Mouse (Mus musculus) hindlimb bud, embryonic 11.5 days (tissue): ENCODE data around the gene Slc2a5.

Experiments used
- DNase-seq: peaks from one replicate; pipeline ENCODE4 v3.0.0-alpha.2; 2012; ENCODE audit warnings: low read depth, low spot score; ENCODE audit errors: extremely low spot score

The Slc2a5 gene

DNA sequence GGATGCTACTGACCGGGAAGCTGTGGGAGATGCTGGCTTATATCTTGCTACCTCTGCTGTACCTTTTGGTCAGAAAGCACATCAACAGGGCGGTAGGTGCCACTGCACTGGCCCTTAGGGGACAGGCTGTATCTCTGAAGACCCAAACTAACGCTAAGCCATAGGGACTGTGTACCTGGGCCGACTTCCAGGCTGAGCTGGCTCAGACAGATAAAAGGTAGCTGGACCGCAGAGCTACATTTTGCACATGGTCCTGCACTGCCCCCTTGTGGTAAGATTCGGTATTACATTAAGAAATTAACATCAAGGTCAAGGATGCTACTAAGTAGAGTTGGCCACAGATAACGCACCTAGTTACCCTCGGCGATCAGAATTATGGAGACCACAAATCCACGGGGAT lies 20.2 kb upstream of the Slc2a5 start:
- DNase-seq = peak; percentile 67

DNA sequence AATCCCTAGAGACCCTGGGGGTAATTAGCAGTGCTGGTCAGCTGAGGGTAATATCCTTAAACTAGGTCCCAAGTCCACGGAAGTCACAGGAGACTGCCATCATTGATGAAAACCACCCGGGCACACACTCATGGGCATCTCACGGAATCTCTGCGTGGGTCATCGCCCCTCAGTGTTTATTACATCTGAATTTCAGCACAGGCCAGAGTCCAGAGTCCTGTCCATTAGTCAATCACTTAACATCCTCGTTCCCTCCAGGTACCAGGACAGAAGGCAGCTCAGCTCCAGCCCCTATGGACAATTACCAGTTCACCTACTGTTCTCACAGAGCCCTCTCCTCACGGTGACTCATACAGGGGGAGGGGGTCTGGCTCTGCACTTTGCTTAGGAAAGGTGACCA lies 16.3 kb upstream of the Slc2a5 start:
- no peak for DNase-seq

DNA sequence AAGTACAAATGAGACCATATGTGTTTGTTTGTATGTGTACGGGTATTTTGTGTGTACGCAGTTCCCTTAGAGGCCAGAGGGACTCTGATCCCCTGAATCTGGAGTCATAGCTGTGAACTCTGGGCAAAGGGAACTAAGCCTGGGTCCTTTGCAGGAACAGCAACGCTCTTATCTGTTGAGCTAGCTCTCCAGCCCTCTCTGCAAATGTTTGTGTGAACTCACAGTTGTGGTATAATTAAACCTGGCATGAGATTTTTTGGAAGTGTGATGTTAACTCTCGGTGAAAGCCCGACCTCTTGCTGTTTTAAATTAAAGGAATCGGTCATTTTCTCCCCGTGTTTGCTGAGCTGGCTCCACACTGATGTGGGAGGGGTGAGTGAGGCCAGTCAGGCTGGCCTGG lies 13.4 kb upstream of the Slc2a5 start:
- no peak for DNase-seq

DNA sequence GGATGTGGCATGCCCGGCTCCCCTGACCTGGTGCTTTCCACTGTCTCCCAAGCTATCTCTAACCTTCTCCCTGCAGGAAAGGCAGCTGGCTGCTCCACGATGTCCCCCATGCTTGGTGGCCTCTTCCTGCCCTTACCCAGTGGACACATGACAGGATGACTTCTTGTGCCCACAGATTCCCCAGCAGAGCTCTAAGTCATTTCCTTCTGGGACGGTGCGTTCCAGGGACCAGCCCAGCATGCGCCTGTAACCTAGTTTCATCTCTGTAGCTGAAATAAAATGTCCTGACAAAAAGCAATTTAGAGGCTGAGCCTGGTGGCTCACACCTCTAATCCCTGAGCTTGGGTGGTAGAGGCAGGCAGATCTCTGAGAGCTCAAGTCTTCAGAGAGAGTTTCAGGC lies 12.4 kb upstream of the Slc2a5 start:
- DNase-seq = no peak

DNA sequence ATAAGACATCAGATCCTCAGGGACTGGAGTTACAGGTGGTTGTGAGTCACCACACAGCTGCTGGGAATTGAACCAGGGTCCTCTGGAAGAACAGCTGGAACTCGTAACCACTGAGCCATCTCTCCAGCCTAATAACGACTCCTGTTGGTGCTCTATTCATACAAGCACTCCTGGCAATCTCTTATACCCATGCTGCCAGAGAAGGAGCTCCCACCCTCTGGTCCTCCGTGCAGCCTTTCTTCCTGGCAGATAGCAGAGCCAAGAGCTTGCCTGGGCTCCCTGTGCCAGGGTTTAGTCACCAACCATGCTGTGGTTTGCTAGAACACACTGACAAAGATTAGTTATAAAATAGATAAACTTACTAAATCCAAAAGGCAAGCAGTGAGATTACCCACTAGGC lies 9.4 kb upstream of the Slc2a5 start:
- DNase-seq = no peak

DNA sequence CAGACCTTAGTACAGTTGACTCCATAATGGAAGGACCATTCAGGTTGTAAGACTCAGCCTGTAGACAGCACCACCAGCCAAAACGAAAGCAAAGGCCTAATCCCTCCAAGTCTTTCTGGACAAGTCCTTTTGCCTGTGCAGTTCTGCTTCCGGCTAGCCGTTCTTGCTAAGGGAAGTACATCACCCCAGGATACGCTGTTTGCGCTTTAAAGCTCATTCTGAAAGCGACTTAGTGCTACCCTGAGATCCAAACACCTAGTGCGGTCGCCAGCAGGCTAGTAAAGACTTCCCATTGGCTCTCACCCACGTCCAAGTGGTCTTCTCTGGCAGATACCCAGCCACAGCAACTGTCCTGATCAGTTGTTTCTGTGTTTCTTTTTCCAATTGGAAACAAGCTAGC lies 8.7 kb upstream of the Slc2a5 start:
- no peak for DNase-seq

DNA sequence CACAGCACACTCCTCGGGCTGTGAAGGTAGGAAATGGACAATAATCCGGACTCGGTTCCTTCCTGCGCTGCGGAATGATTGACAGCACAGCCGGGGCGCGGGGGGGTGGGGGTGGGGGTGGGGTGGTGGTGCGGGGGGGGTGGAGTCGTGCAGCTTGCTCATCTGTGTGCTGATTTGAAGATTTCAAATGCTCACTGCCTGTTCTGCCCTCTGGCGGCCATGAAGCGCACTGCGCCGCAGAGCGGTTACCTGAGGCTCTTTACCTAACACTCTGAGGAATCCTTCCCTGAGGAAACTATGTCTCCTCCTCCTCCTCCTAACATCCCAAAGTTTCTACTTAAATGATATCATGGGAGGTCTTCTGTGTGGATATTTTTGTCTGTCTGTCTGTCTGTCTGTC lies 6.2 kb upstream of the Slc2a5 start:
- no peak for DNase-seq

DNA sequence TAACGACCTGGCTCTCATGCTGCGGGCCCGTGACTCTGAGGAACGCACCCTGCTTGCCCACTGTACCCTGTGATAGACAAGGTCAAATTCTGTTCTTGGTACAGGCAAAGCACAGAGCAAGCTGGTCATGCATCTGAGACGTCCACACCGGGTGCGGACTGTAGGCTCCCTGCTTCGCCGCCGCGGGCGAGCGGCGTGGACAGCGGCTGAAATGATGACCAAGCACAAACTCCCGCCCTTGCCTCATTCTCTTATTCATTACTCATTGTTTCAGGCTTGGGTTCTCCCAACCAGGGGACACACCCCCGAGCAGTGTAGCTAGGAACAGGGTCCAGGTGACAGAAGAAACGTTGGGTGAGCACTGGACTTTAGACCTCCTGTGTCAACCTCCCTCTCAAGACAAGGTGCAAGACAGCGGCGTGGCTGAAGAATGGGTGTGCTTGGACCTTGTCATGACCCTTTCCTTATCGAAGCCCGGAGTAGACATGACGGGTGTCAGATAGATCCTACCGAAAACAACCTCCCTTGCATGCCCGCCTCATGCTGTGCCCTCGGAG lies 4.5 kb upstream of the Slc2a5 start:
- DNase-seq = no peak

DNA sequence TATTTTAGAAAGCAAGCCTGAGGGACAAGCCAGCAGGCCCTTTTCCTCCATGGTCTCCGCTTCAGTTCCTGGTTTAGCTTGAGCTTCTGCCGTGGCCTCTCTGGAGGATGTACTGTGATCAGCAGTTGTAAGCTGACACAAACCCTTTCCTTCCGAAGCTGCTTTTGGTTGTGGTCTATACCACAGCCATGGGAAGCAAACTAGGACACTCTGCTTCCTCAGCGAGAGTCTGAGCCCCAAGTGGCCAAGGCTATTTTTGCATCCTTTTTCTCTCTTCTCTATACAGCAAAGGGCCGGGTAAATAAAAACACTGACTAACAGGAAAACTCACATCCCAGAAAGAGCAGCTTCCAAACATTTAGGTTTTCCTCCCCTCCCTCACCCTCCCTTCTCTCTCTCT lies 1.8 kb upstream of the Slc2a5 start:
- no peak for DNase-seq

DNA sequence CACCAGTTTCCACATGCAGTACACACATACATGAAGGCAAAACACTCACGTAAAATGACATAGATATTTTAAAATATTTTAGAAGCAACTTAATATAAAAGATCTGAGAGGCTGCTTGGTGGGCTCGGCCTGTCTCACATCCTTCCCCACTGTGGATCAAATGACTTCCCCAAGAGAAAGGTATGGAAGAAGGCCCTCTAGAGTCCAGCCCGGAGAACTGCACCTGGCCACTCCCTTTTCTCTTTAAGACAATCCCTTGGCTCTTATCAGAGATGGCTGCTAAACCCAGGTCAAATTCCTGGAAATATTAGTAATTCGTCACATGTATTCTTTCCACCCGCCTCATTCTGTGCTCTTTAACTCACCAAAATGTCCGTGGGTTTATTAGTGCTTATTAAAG lies 920 bp upstream of the Slc2a5 start:
- no peak for DNase-seq

DNA sequence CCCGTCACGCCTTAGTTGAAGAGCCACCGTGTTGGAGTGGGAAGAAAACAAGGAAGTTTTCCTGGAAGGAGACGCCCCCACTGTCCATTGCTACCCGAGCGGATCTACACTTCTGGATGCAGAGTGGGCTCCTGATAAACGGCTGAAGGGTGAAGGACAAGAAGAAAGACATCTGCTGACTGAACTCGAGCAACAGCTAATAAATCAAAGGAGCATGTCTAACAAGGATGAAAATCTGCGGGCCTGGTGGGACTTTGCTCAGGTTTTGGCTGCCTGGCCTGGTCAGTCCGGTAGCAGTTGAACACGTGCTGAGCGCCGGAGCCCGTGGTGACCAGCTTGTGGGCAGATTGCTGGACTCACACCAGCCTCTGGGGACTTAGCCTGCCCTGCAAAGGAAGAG lies 557 bp downstream of the Slc2a5 start:
- no peak for DNase-seq

DNA sequence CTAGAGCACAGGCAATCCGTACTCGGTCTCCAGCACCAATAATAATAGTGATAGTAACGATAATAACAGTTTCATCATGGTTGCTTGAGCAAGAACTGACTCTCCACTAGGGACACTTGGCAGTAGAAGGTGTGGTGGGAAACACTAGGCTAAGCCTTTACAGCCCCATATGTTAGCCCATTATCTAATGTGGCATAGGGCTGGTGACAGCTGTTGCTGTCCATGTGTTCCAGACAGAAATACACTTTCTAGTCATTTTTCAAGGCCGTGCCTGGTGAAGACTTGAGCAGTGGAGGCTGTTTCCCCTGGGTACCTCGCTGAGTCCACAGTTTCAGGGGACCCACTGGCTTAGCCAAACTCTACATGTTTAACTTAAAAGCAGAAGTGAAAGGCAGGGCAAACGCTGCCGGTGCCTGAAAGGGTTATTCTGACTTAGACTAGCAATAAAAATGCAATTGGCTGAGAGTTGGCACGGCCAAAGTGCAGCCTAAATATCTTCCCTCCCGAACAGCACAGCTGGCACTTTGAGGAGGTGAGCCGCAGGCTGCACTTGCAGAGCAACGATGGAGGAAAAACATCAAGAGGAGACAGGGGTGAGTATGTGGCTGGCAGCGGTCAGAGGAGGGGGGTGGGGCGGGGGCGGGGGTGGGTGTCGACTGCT lies 1.2 kb downstream of the Slc2a5 start:
- no peak for DNase-seq

DNA sequence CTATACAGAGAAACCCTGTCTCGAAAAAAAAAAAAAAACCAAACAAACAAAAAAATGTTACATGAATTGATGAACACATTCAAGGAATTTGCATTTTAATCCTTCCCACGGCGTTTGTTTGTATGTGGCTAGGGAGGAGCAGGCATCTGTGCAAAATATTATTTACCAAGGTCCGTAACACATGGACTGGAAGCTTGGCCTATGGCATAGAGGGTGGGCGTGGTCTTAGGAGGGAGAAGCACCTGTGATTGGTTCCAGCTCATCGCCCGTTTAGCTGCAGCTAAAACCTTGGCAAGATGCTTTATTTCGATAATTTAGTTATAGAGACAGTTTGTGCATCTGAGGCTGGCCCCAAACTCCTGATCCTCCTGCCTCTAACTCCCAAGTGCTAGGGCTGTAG lies 2.3 kb downstream of the Slc2a5 start:
- DNase-seq = no peak

DNA sequence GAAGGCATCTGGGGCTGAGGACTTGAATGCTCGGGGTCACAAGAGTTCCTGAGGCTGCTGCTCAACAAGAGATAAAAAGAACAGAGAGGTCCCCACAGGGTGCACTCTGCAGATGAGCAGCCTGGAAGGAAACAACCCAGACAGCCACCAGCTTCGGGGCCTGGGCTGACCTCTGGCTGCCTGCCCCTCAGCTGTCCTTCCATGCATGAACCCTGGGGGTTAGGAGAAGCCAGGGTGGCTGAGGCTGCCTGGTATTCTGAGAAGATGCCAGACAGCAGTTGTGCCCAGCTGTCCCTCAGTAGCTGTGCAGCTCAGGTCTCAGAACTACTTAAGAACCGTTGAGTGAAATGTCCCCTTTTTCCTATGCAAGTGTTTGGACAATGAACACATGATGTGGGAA lies 3.4 kb downstream of the Slc2a5 start:
- DNase-seq = no peak

DNA sequence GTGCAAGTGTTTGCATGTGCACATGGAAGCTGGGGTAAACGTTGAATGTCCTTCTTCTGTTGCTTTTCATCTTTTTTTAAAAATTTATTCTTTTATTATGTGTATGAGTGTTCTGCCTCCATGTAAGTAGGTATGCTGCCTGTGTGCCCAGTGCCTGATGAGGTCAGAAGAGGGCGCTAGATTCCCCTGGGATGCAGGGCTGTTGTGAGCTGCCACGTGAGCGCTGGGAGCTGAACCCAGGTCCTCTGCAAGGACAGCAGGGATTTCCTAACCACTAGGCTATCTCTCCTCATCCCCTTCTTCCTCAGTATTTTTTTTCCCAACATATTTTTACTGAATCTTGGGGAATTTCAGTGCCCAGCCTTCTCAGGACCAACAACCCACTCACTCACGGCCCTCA lies 7.3 kb downstream of the Slc2a5 start:
- no peak for DNase-seq

DNA sequence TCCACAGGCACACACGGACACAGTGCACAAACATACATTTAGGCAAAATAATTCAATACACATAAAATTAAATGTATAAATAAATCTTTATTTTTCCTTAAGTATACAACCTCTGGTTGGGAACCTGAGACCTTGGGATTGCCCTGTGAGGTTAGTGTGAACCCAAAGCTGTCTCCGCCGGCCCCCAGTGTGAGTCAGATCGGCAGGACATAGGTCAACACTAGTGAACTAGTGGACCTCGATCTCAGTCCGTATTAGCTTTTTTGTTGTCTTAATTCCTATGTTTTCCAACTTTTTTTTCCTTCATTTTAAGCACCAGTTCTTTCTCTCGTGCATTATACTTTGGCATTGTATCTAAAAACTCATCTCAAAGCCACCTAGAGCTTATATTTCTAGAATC lies 8.8 kb downstream of the Slc2a5 start:
- no peak for DNase-seq

DNA sequence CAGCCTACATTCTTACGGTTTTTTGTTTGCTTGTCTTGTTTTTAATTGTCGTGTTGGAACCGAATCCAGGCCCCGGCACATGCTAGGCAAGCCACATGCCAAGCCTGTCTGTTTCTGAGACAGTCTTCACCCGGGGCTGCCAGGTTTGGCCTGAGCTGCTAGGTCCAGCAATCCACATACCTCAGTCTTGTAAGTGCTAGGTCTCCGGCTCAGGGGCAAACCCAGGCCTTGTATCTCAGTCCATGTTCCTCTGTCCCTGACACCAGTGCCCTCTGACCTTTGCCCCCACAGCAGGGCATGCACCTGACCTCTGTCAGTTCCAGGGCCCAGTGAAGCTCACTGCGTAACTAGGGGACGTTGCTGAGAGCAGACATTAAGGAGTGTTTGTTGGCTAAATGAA lies 9.5 kb downstream of the Slc2a5 start:
- no peak for DNase-seq

DNA sequence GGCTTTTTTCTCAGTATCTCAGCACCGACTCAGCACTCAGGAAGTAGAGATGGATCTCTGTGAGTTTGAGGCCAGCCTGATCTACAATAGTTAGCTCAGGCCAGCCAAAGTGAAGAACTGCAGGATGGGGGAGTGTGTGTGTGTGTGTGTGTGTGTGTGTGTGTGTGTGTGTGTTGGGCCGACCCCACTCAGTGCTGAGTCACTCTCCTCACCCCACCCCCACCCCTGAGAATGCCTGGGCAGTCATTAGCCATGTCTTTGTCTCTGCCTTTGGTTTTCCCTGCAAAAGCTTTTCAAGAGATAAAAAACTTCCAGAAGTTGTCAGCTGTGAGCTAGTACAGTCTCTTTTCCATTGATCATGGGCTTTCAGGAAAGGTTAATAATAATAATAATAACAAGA lies 11.6 kb downstream of the Slc2a5 start:
- DNase-seq = no peak

DNA sequence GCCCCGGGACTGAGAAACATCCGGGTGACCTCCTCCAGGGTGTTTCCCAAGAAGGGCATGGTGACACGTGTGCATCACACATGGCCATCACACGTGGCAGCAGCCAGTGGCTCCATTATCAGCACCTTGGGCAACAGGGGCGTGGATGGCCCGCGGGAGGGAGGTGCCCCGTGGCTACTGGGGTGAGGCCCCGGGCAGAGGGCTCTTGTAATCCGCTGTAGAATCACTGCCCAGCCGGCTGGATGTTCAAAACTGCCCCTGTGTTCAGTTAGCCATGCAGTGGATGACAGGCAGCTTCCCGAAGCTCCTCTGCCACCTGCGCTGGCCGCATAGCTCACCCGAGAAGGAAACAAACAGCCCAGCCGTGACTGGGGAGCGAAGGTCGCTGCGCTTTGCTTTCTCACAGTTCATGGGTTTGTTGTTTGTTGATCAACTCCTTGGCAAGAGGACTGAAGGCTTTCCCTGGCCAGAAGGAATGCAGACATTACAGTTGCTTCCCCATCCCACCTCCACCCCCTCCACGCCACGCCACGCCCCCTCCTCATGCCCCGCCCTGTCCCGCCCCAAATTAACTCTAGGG lies 13.7 kb downstream of the Slc2a5 start:
- no peak for DNase-seq

DNA sequence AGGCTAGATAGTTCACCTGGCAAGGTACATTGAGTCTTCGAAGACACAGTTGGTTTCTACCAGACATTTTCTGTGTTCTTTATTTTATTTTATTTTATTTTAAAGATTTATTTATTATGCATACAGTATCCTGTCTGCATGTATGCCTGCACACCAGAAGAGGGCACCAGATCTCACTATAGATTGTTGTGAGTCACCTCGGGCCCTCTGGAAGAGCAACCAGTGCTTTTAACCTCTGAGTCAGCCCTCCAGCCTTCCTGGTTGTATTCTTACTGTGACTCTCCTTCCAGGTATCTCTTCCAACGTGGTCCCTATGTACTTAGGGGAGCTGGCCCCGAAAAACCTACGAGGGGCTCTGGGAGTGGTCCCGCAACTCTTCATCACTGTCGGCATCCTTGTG lies 16.2 kb downstream of the Slc2a5 start:
- no peak for DNase-seq

DNA sequence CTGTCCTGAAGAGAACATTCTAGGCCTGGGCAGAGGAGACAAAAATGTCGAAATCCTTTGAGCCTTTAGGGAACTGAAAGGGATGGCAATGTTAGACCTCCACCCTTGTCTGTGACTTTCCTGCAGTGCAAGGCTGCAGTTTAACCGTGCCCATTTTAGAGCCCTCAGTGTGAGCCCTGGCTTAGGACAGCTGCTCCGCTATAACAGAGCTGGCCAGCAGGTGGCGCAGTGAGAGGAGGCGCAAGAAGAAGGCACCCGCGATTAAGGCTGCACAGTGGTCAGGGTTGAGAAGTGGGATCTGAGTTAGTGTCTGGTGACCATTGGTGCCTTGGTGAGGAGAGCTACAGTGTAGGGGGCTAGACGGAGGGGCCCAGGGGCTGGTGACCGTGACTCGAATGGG lies 17.6 kb downstream of the Slc2a5 start:
- no peak for DNase-seq

DNA sequence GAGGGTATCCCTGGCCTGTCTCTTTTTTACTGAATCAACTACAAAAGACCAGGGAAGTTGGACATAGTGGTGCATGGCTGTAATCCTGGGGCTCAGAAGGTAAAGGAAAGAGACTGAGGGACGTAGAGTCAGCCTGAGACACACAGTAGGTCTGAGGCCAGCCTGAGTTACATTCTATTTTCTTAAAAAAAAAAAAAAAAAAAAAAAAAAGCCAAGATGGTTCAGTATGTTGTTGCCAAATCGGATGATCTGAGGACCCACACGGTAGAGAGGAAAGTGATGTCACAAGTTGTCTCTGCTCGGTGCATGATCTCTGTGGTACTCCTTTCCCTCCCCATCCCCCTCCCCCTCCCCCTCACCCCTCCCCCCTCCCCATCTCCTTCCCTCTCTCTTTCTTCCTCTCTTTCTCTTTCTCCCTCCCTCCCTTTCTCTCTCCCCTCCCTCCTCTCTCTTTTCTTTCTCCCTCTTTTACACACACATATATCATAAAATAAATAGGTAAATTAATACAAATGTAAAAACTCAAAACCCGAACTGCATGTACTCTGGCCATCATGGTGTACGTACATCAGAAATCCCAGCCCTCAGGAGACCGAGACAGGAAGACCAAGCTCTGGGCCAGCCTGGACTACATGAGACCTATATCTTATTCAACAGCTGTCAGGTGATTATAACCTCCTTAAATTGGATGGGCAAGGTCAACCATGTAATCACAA lies 18.4 kb downstream of the Slc2a5 start:
- no peak for DNase-seq
